ENCODE assay signal across 16 mouse cellular contexts in the genomic region with DNA sequence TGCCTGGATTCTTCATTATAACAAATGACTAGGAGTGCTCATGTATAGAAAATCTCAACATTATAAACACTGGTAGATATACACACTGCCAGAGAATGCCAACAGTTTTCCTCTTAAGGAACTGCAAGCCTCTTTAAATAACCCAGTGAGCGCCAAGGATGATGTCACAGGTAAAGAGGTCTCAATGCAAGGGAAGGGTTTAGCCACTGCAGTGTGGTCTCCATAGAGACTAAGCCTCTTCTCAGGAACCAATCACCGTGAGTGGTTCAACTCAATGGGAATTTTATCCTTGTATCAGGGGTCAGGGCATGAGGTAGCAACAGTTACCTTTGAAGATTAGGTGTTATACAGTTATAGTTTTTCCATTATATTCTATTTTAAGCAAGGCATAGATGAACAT.
DNase-seq lines count a peak whose midpoint lies in the region; ATAC-seq and TF ChIP-seq lines count a peak whose summit lies in the region.
"Had no signal": no experiment of that assay in that cellular context is flagged by ENCODE, and none has a peak within 500 bp of the region (broad histone marks: within the 10 kb centered on the region; RNA-seq: fewer than 3 reads in every experiment).

No protein-coding gene starts in this region.

- H3K27me3 ChIP-seq in forebrain, embryonic 11.5 days (ENCODE audit: control insufficient read depth, insufficient read depth, low read length): no peaks in the 10 kb centered on the region
- H3K27me3 ChIP-seq in forebrain, embryonic 10.5 days (ENCODE audit: poor library complexity, severe bottlenecking): no peaks in the 10 kb centered on the region
- H3K27me3 ChIP-seq in stomach, embryonic 16.5 days (ENCODE audit: control insufficient read depth, insufficient read depth, low read length): no peaks in the 10 kb centered on the region
- H3K27me3 ChIP-seq in stomach, postnatal 0 days (ENCODE audit: control insufficient read depth, insufficient read depth, low read length): no peaks in the 10 kb centered on the region
- no peaks in the 10 kb centered on the region for H3K27me3 ChIP-seq in forebrain, embryonic 16.5 days (replicated peaks; ENCODE audit: control insufficient read depth, insufficient read depth, low read length)
- no peaks in the 10 kb centered on the region for H3K27me3 ChIP-seq in midbrain, postnatal 0 days (ENCODE audit: insufficient read depth, low read length)
- H3K27me3 ChIP-seq in heart, embryonic 10.5 days (ENCODE audit: insufficient read depth, poor library complexity, severe bottlenecking): no peaks in the 10 kb centered on the region
- H3K27me3 ChIP-seq: heart, embryonic 12.5 days; liver, embryonic 13.5 days; megakaryocyte, embryonic 14.5 days had no signal

- H3K9me3 ChIP-seq in forebrain, embryonic 11.5 days (ENCODE audit: control insufficient read depth, low read length): no peaks in the 10 kb centered on the region
- no peaks in the 10 kb centered on the region for H3K9me3 ChIP-seq in forebrain, embryonic 10.5 days
- H3K9me3 ChIP-seq in stomach, embryonic 16.5 days (replicated peaks; ENCODE audit: control insufficient read depth, low read length): no peaks in the 10 kb centered on the region
- no peaks in the 10 kb centered on the region for H3K9me3 ChIP-seq in stomach, postnatal 0 days (ENCODE audit: control insufficient read depth, low read length)
- no peaks in the 10 kb centered on the region for H3K9me3 ChIP-seq in forebrain, embryonic 16.5 days (ENCODE audit: control insufficient read depth, low read length)
- H3K9me3 ChIP-seq in midbrain, postnatal 0 days (ENCODE audit: low read length): no peaks in the 10 kb centered on the region
- H3K9me3 ChIP-seq in heart, embryonic 10.5 days: no peaks in the 10 kb centered on the region
- H3K9me3 ChIP-seq: heart, embryonic 12.5 days; liver, embryonic 13.5 days; megakaryocyte, embryonic 14.5 days had no signal

- TF ChIP-seq EP300 in stomach, postnatal 0 days (optimal IDR thresholded peaks at IDR 0.05): no peak

- no peaks in the 10 kb centered on the region for H3K36me3 ChIP-seq in forebrain, embryonic 11.5 days (ENCODE audit: control insufficient read depth, insufficient read depth, low read length)
- peaks cover 14% of the 10 kb centered on the region for H3K36me3 ChIP-seq in forebrain, embryonic 10.5 days (replicated peaks)
- H3K36me3 ChIP-seq in stomach, embryonic 16.5 days (ENCODE audit: control insufficient read depth, insufficient read depth, low read length): peaks cover 7% of the 10 kb centered on the region; the same call in 1 of the 2 replicates
- peaks cover 2% of the 10 kb centered on the region; the same call in 1 of the 2 replicates for H3K36me3 ChIP-seq in stomach, postnatal 0 days (ENCODE audit: control insufficient read depth, insufficient read depth, low read length)
- no peaks in the 10 kb centered on the region for H3K36me3 ChIP-seq in forebrain, embryonic 16.5 days (ENCODE audit: control insufficient read depth, insufficient read depth)
- H3K36me3 ChIP-seq in midbrain, postnatal 0 days (ENCODE audit: insufficient read depth, low read length): 0 out of 2 replicates have a peak, but pooled peaks cover 3% of the 10 kb centered on the region
- peaks cover 10% of the 10 kb centered on the region for H3K36me3 ChIP-seq in heart, embryonic 10.5 days

- 19% methylated on average over 2 of the region's 2 CpGs for WGBS in forebrain, embryonic 11.5 days
- 20% methylated on average over 2 of the region's 2 CpGs for WGBS in forebrain, embryonic 10.5 days
- WGBS in stomach, embryonic 16.5 days: 59% methylated on average over 2 of the region's 2 CpGs
- WGBS in stomach, postnatal 0 days: 57% methylated on average over 2 of the region's 2 CpGs
- 15% methylated on average over 2 of the region's 2 CpGs for WGBS in forebrain, embryonic 16.5 days
- 21% methylated on average over 2 of the region's 2 CpGs for WGBS in midbrain, postnatal 0 days
- 54% methylated on average over 2 of the region's 2 CpGs for WGBS in heart, embryonic 10.5 days

- no peak overlapping the region for H3K4me2 ChIP-seq in forebrain, embryonic 11.5 days (ENCODE audit: low read depth, low read length, severe bottlenecking)
- no peak overlapping the region for H3K4me2 ChIP-seq in stomach, embryonic 16.5 days (ENCODE audit: low read depth, low read length)
- no peak overlapping the region for H3K4me2 ChIP-seq in stomach, postnatal 0 days (replicated peaks; ENCODE audit: low read depth)
- no peak overlapping the region for H3K4me2 ChIP-seq in forebrain, embryonic 16.5 days (ENCODE audit: low read length)
- H3K4me2 ChIP-seq in midbrain, postnatal 0 days (ENCODE audit: low read depth, low read length, poor library complexity, severe bottlenecking): no peak overlapping the region
- H3K4me2 ChIP-seq: heart, embryonic 12.5 days; liver, embryonic 13.5 days had no signal

- H3K4me1 ChIP-seq in forebrain, embryonic 11.5 days (replicated peaks; ENCODE audit: control insufficient read depth, insufficient read depth, low read length): 0 out of 2 replicates have a peak, but pooled peaks cover 1% of the 10 kb centered on the region
- H3K4me1 ChIP-seq in forebrain, embryonic 10.5 days: peaks cover 9% of the 10 kb centered on the region
- H3K4me1 ChIP-seq in stomach, embryonic 16.5 days (ENCODE audit: control insufficient read depth, insufficient read depth, low read length): no peaks in the 10 kb centered on the region
- no peaks in the 10 kb centered on the region for H3K4me1 ChIP-seq in stomach, postnatal 0 days (replicated peaks; ENCODE audit: control insufficient read depth, insufficient read depth)
- H3K4me1 ChIP-seq in forebrain, embryonic 16.5 days (replicated peaks; ENCODE audit: control insufficient read depth, insufficient read depth, low read length): no peaks in the 10 kb centered on the region
- no peaks in the 10 kb centered on the region for H3K4me1 ChIP-seq in midbrain, postnatal 0 days (ENCODE audit: insufficient read depth, low read length)
- H3K4me1 ChIP-seq in heart, embryonic 10.5 days: peaks cover 12% of the 10 kb centered on the region; the same call in 1 of the 2 replicates
- H3K4me1 ChIP-seq: liver, embryonic 13.5 days; megakaryocyte, embryonic 14.5 days had no signal

- no peak overlapping the region for H3K4me3 ChIP-seq in forebrain, embryonic 11.5 days (ENCODE audit: low read depth, low read length)
- H3K4me3 ChIP-seq in forebrain, embryonic 10.5 days: no peak overlapping the region
- no peak overlapping the region for H3K4me3 ChIP-seq in stomach, embryonic 16.5 days (replicated peaks; ENCODE audit: low read length)
- H3K4me3 ChIP-seq in stomach, postnatal 0 days (ENCODE audit: low read depth, low read length): no peak overlapping the region
- no peak overlapping the region for H3K4me3 ChIP-seq in forebrain, embryonic 16.5 days (replicated peaks; ENCODE audit: low read length)
- no peak overlapping the region for H3K4me3 ChIP-seq in midbrain, postnatal 0 days (ENCODE audit: low read depth, low read length)
- no peak overlapping the region for H3K4me3 ChIP-seq in heart, embryonic 10.5 days
- H3K4me3 ChIP-seq: heart, embryonic 12.5 days; liver, embryonic 13.5 days; megakaryocyte, embryonic 14.5 days had no signal

- H3K9ac ChIP-seq in forebrain, embryonic 11.5 days (ENCODE audit: low read length): no peak overlapping the region
- H3K9ac ChIP-seq in stomach, embryonic 16.5 days (ENCODE audit: low read length): no peak overlapping the region
- H3K9ac ChIP-seq in stomach, postnatal 0 days (ENCODE audit: low read length): no peak overlapping the region
- H3K9ac ChIP-seq in forebrain, embryonic 16.5 days (replicated peaks; ENCODE audit: low read depth, low read length): no peak overlapping the region
- no peak overlapping the region for H3K9ac ChIP-seq in midbrain, postnatal 0 days (replicated peaks; ENCODE audit: low read length, poor library complexity, severe bottlenecking)
- H3K9ac ChIP-seq: heart, embryonic 12.5 days; liver, embryonic 13.5 days had no signal

- no peak for TF ChIP-seq CTCF in stomach, postnatal 0 days (IDR thresholded peaks at IDR 0.05; ENCODE audit: low read depth)
- no peak for TF ChIP-seq CTCF in midbrain, postnatal 0 days (IDR thresholded peaks at IDR 0.05)

- H3K27ac ChIP-seq in forebrain, embryonic 11.5 days (ENCODE audit: low read depth, low read length): no peak overlapping the region
- no peak overlapping the region for H3K27ac ChIP-seq in forebrain, embryonic 10.5 days
- no peak overlapping the region for H3K27ac ChIP-seq in stomach, embryonic 16.5 days (ENCODE audit: low read length)
- H3K27ac ChIP-seq in stomach, postnatal 0 days (replicated peaks): no peak overlapping the region
- no peak overlapping the region for H3K27ac ChIP-seq in forebrain, embryonic 16.5 days (ENCODE audit: low read length)
- H3K27ac ChIP-seq in midbrain, postnatal 0 days (ENCODE audit: low read depth, low read length): no peak overlapping the region
- H3K27ac ChIP-seq in heart, embryonic 10.5 days: no peak overlapping the region
- H3K27ac ChIP-seq: hindbrain, postnatal 0 days; liver, embryonic 13.5 days had no signal

- ATAC-seq in forebrain, embryonic 11.5 days (replicated peaks; ENCODE audit: low FRiP score): peak; percentile 86
- peak; percentile 47; the same call in 1 of the 2 replicates for ATAC-seq in stomach, embryonic 16.5 days (ENCODE audit: insufficient read depth, low FRiP score)
- ATAC-seq in stomach, postnatal 0 days (ENCODE audit: low FRiP score, low TSS enrichment): no peak
- peak; percentile 33; the same call in 1 of the 2 replicates for ATAC-seq in forebrain, embryonic 16.5 days
- 0 out of 2 replicates have a peak, but pooled peaks have one; percentile 47 for ATAC-seq in midbrain, postnatal 0 days (ENCODE audit: low FRiP score)
- ATAC-seq: hindbrain, postnatal 0 days had no signal

- no peak for DNase-seq in forebrain, embryonic 11.5 days (ENCODE audit: low spot score)
- DNase-seq in forebrain, embryonic 10.5 days (ENCODE audit: extremely low spot score, low spot score): no peak
- no peak for DNase-seq in stomach, postnatal 0 days (ENCODE audit: low spot score)
- peak; percentile 13 for DNase-seq in midbrain, postnatal 0 days (ENCODE audit: low spot score)
- DNase-seq in adrenal gland, postnatal 10 days: no peak
- no peak for DNase-seq in heart, embryonic 10.5 days (ENCODE audit: low spot score)
- DNase-seq: adrenal gland, postnatal 14 days; cerebellum, adult 8-10 months; kidney, adult 9 months; kidney, postnatal 4 days; liver, embryonic 13.5 days had no signal
